Mouse (Mus musculus) neural tube, embryonic 12.5 days (tissue): Measurements from ENCODE around the gene Wfdc15a. TPM values are rescaled to one million over a fixed set of nuclear protein-coding genes. Genes with fewer than 3 reads are reported as not detected.

Experiments
- ATAC-seq: fragments of 200-750 bp; cut with Nextera tagmentation; 2 replicates; pipeline ENCODE4 v1.8.0; 2017; ENCODE audit warnings: low read depth, mild to moderate bottlenecking, moderate TSS enrichment, moderate library complexity; ENCODE audit not compliant: low FRiP score
- H3K27ac ChIP-seq: fragments of 300-500 bp; sonication (generic); 2 replicates; pipeline ENCODE4 v1.5.1; 2016
- H3K27me3 ChIP-seq: fragments of 300-500 bp; sonication (generic); replicated peaks from 2 replicates; pipeline ENCODE4 v1.6.1; 2016; ENCODE audit warnings: mild to moderate bottlenecking
- H3K36me3 ChIP-seq: fragments of 300-500 bp; sonication (generic); 2 replicates; pipeline ENCODE4 v1.6.1; 2016; ENCODE audit warnings: mild to moderate bottlenecking
- H3K4me1 ChIP-seq: fragments of 300-500 bp; sonication (generic); 2 replicates; pipeline ENCODE4 v1.6.1; 2016
- H3K4me2 ChIP-seq: fragments of 300-500 bp; sonication (generic); replicated peaks from 2 replicates; pipeline ENCODE4 v1.6.1; 2016; ENCODE audit warnings: mild to moderate bottlenecking
- H3K4me3 ChIP-seq: fragments of 300-500 bp; sonication (generic); 2 replicates; pipeline ENCODE4 v1.5.1; 2016
- H3K9ac ChIP-seq: fragments of 300-500 bp; sonication (generic); 2 replicates; pipeline ENCODE4 v1.6.1; 2016; ENCODE audit warnings: mild to moderate bottlenecking
- H3K9me3 ChIP-seq: fragments of 300-500 bp; sonication (generic); 2 replicates; pipeline ENCODE4 v1.6.1; 2016; ENCODE audit warnings: mild to moderate bottlenecking
- WGBS: fragments of 180-500 bp; shearing (Covaris S2); methylation state at CpG from one replicate; pipeline ENCODE4 v1.1.7; 2016; 5-methylcytosine and 5-hydroxymethylcytosine counted together
- polyA plus RNA-seq: library from polyadenylated mRNA; unstranded; fragments of >200 nt; fragmentation: Nextera tagmentation; extraction: Ambion mirVana; gene quantifications from 2 replicates; pipeline ENCODE4 v1.2.1, GENCODE M21; 2016

Wfdc15a gene
- polyA plus RNA-seq, 1 experiment from 2014 or later: not detected

DNA sequence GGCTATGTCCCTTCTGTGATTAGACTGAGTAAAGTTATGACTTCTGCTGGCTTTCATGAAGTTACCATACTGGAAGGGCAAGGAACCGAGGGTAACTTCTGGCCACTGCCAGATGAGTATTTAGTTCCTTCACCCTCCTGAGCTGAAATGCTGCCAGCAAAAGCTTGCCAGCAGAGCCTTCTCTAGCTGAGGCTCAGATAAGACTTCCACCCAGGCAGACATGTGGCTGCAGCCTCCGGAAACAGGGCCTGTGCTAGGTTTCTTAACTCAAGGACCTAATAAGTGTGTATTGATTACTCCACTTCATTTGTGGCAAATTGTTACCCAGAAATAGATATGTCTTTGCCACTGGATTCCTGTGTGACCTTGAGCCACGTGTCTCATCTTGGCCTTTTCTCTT lies 26.5 kb downstream of the Wfdc15a start:
- 84% methylated on average over 3 of the region's 3 CpGs for WGBS

DNA sequence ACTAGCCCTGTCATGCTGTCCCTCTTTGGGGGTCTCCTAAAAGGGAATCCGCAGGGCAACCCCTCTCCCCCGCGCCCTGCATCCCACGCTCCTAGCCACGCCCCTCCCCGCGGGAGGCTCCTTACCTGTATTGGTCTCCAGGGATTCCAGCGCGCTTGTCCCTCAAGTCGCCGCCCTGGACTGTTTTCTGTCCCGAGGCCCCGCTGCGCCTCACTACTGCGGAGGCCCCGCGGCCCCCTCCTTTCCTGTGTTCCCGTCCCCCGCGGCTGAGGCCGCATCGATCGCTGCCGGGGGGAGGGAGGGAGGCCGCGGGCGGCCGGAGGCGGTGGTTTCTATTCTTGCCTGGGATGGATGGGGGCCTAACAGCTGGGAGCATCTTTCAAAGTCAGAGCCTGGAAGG lies 29.0 kb downstream of the Wfdc15a start, which contains the start of gene Kcns1:
Kcns1 (minus strand) TSS at position 212 of the 400 bp plus-strand sequence.
- H3K4me1 ChIP-seq: peaks cover 28% of the 10 kb centered on the region
- no peak for ATAC-seq
- no peak within 1 kb of the TSS for H3K27ac ChIP-seq
- peak within 1 kb of the TSS; percentile 29 for H3K4me3 ChIP-seq
- no peaks in the 10 kb centered on the region for H3K9me3 ChIP-seq
- under 1% methylated on average over 28 of the region's 29 CpGs for WGBS
- H3K4me2 ChIP-seq: peak within 1 kb of the TSS; percentile 70
- H3K36me3 ChIP-seq: no peaks in the 10 kb centered on the region
- H3K9ac ChIP-seq: peak within 1 kb of the TSS; percentile 21; the same call in 1 of the 2 replicates
- H3K27me3 ChIP-seq: peaks cover 71% of the 10 kb centered on the region

More for the DNA sequence above, 26.5 kb downstream of the Wfdc15a start:
- Histone ChIP-seq H3K36me3 (no peaks in the 10 kb centered on the region), H3K4me1 (peaks cover 19% of the 10 kb centered on the region), H3K4me2 (no peak overlapping the region), H3K27me3 (peaks cover 48% of the 10 kb centered on the region), H3K4me3 (no peak overlapping the region), H3K9me3 (no peaks in the 10 kb centered on the region), H3K27ac (no peak overlapping the region), H3K9ac (no peak overlapping the region)
- ATAC-seq: no peak

DNA sequence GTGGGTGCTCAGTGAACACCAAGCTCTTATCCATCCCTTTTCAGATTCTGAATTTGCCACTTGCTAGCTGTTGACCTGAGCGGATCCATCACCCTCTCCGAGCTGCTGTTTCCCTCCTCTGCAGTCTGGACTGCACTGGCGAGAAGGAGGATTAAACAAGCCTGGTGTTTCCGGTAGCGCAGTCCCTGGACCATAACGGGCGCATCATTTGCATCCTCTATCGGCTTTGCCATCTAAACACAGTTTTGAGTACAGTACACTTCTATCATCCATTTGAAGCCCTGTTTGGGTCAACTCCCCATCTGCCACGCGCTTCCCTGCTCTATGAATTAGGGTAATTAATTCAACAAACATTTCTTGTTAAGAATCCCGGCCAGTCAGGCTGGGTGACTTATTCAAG lies 29.6 kb downstream of the Wfdc15a start:
- Histone ChIP-seq H3K9ac (no peak overlapping the region), H3K4me1 (peaks cover 28% of the 10 kb centered on the region), H3K27me3 (peaks cover 71% of the 10 kb centered on the region), H3K27ac (no peak overlapping the region), H3K4me2 (peak overlapping the region; percentile 70), H3K4me3 (0 out of 2 replicates have a peak overlapping the region, but pooled peaks have one; percentile 11), H3K9me3 (no peaks in the 10 kb centered on the region), H3K36me3 (no peaks in the 10 kb centered on the region)
- 5% methylated on average over 11 of the region's 11 CpGs for WGBS
- no peak for ATAC-seq

DNA sequence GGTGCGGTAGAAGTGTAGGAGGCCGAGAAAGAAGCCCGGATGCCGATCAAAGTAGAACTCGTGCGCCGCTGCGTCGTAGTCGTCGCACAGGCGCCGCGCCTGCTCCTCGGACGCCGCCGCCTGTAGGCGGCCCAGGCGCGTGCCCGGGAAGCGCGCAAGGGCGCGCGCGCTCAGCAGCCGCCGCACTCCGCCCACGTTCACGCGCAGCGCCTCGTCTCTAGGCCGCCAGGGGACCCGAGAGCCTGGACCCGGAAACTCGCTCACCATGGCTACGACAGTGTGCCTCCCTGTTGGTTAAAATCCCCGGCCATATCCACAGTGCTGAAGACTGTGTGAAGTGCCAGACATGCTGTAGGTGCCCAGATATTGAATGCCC lies 31.4 kb downstream of the Wfdc15a start:
- H3K4me3 ChIP-seq: peak overlapping the region; percentile 25
- 0 out of 2 replicates have a peak, but pooled peaks have one; percentile 25 for ATAC-seq
- peak overlapping the region; percentile 57 for H3K4me2 ChIP-seq
- H3K36me3 ChIP-seq: no peaks in the 10 kb centered on the region
- H3K9me3 ChIP-seq: no peaks in the 10 kb centered on the region
- H3K4me1 ChIP-seq: peaks cover 28% of the 10 kb centered on the region
- H3K27ac ChIP-seq: no peak overlapping the region
- H3K9ac ChIP-seq: no peak overlapping the region
- peaks cover 63% of the 10 kb centered on the region for H3K27me3 ChIP-seq
- WGBS: 13% methylated on average over 42 of the region's 42 CpGs

DNA sequence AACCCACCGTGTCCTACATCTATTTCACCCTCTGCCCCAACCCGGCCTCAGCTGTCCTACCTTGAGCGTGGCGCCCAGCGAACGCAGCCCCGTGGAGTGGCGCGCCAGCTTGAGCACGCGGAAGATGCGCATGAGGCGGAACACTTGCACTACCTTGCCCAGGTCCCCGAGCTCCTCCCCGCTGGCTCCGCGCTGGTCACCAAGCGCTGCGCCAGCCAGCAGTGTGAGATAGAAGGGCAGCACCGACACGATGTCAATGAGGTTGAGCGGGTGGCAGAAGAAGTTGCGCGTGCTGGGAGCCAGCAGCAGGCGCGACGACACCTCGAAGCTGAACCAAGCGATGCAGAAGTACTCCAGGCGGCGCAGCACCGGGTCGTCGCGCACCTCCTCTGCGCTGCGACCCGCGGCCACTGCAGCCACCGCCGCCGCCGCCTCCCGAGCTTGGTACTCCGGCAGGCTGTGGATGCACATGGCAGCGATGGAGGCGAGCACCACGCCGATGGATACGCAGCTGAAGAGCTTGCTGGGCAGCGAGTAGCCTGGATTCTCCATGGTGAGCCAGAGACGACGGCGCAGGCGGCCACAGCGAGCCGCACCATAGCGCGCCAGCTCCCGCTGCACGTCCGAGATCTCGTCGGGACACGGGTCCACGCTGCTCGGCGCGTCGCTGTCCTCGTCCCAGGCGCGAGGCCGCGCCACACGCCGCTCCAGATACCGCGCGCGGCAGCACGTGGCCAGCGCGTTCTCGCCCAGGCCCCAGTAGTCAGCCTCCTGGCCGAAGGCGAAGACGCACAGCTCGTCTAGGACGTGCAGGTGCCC lies 32.0 kb downstream of the Wfdc15a start:
- no peaks in the 10 kb centered on the region for H3K9me3 ChIP-seq
- 14% methylated on average over 90 of the region's 90 CpGs for WGBS
- peak overlapping the region; percentile 57 for H3K4me2 ChIP-seq
- H3K4me1 ChIP-seq: peaks cover 28% of the 10 kb centered on the region
- H3K36me3 ChIP-seq: no peaks in the 10 kb centered on the region
- peak overlapping the region; percentile 25 for H3K4me3 ChIP-seq
- no peak overlapping the region for H3K9ac ChIP-seq
- H3K27ac ChIP-seq: no peak overlapping the region
- ATAC-seq: peak; percentile 25; the same call in 1 of the 2 replicates
- peaks cover 62% of the 10 kb centered on the region for H3K27me3 ChIP-seq

DNA sequence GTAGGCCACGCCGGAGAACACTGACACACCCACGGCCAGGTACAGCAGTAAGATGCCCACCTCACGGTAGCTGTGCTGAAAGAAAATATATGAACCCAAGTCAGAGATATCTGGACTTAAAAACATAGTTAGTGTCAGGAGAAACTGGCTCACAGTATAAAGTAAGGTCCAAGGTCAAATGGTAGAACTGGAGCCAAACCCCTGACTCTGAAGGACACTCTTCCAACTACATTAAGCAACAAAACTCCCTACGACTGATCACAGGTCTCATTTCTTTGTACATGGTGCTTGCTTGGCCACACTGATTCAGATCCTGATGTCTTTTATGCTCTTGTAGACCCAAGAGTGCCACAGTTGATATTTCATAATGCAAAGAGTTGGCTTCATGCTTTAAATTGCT lies 35.0 kb downstream of the Wfdc15a start:
- 94% methylated on average over 5 of the region's 5 CpGs for WGBS
- no peak for ATAC-seq
- Histone ChIP-seq H3K9ac (no peak overlapping the region), H3K36me3 (no peaks in the 10 kb centered on the region), H3K9me3 (no peaks in the 10 kb centered on the region), H3K27me3 (peaks cover 39% of the 10 kb centered on the region), H3K4me1 (peaks cover 12% of the 10 kb centered on the region), H3K4me3 (no peak overlapping the region), H3K27ac (no peak overlapping the region), H3K4me2 (no peak overlapping the region)

DNA sequence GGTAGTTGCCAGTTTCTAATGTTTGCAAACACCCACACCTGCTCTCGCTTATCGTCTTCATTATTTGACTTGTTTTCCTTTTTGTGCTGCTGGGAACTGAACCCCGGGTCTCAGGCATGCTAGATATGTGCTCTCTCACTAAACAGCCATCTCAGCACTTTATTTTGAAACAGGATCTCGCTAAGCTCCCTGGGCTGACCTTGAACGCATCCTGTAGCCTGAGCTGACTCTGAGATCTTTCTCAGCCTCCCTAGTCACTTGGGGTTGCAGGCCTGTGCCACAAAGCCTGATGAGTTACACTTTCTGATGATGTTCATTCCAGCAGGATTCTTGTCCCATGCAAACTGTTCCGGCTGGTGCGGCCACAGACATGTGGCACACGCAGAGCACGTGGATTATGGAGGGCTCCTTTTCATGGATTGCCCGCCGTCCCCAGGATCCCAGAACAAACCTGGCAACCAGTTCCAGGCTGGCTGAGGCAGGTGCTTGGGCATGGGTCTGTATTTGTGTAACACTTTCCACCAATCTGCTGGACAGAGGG lies 38.3 kb downstream of the Wfdc15a start:
- H3K27me3 ChIP-seq: peaks cover 5% of the 10 kb centered on the region
- H3K4me1 ChIP-seq: no peaks in the 10 kb centered on the region
- no peak for ATAC-seq
- H3K36me3 ChIP-seq: 0 out of 2 replicates have a peak, but pooled peaks cover 7% of the 10 kb centered on the region
- no peak overlapping the region for H3K4me2 ChIP-seq
- 91% methylated on average over 11 of the region's 11 CpGs for WGBS
- no peak overlapping the region for H3K27ac ChIP-seq
- no peak overlapping the region for H3K9ac ChIP-seq
- no peak overlapping the region for H3K4me3 ChIP-seq
- no peaks in the 10 kb centered on the region for H3K9me3 ChIP-seq

DNA sequence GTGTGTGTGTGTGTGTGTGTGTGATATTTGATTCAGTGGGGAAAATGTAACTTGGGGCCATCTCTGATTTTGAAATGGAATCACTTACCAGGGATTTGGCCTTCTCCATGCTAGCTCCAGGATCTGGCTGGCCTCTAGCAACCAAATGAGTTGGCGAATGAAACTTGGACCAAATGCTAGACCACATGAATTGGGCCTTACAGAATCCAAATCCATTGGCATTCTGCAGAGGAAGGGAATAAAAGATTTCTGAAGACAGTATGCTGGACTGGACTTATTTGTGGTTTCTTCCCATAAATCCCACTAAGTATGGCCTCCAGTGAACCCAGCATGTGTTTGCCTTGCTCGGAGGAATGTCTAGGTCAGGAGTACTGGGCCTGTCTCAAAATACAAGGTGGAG lies 41.1 kb downstream of the Wfdc15a start:
- Histone ChIP-seq H3K4me3 (no peak overlapping the region), H3K4me1 (no peaks in the 10 kb centered on the region), H3K27me3 (no peaks in the 10 kb centered on the region), H3K4me2 (no peak overlapping the region), H3K9ac (no peak overlapping the region), H3K36me3 (peaks cover 22% of the 10 kb centered on the region; the same call in 1 of the 2 replicates), H3K9me3 (no peaks in the 10 kb centered on the region), H3K27ac (no peak overlapping the region)
- WGBS: 89% methylated on average over 2 of the region's 2 CpGs
- ATAC-seq: no peak

DNA sequence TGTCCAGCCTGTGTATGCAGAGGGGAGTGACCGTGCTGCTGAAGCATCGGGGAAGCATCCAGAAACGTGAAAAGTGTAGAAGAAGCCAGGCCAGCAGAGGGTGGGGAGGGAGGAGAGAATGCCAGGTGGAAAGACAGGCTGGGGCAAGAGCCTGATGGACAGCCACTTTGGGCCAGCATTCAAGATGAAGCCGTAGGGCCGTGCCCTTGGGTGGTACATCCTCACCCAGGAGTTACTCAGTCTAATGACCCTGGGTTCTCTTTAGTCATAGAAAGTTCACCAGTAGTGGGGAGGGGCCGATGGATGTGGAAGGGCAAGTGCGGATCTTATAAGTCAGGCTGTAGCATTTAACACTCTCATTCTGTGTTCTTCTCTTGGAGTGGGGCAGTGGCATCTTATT lies 43.8 kb downstream of the Wfdc15a start:
- ATAC-seq: no peak
- 92% methylated on average over 7 of the region's 7 CpGs for WGBS
- no peaks in the 10 kb centered on the region for H3K27me3 ChIP-seq
- H3K27ac ChIP-seq: no peak overlapping the region
- H3K9me3 ChIP-seq: no peaks in the 10 kb centered on the region
- H3K9ac ChIP-seq: no peak overlapping the region
- peaks cover 48% of the 10 kb centered on the region for H3K36me3 ChIP-seq
- no peak overlapping the region for H3K4me2 ChIP-seq
- H3K4me1 ChIP-seq: no peaks in the 10 kb centered on the region
- no peak overlapping the region for H3K4me3 ChIP-seq

DNA sequence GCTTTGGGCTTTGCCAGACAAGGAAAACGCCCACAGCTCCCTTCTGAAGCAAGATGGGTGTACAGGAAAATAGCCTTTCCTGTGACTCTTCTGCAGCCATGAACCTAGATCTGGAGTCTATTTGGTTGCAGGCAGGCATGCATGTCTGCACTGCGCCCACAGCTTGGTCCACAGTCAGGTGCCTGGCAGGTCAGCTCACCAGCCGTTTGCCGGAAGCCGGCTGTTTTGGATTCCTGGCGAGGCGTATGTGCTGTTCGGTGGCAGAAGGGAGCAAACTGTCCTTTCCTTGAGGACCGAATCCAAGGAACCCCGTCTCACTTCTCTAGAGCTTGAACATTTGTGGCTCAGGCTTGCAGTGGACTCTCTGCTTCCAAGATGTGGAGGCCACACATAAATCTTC lies 45.9 kb downstream of the Wfdc15a start:
- H3K9ac ChIP-seq: no peak overlapping the region
- no peak overlapping the region for H3K27ac ChIP-seq
- no peaks in the 10 kb centered on the region for H3K9me3 ChIP-seq
- H3K4me1 ChIP-seq: peaks cover 15% of the 10 kb centered on the region
- H3K4me3 ChIP-seq: no peak overlapping the region
- peaks cover 48% of the 10 kb centered on the region for H3K36me3 ChIP-seq
- no peaks in the 10 kb centered on the region for H3K27me3 ChIP-seq
- ATAC-seq: no peak
- no peak overlapping the region for H3K4me2 ChIP-seq
- WGBS: 90% methylated on average over 10 of the region's 10 CpGs

DNA sequence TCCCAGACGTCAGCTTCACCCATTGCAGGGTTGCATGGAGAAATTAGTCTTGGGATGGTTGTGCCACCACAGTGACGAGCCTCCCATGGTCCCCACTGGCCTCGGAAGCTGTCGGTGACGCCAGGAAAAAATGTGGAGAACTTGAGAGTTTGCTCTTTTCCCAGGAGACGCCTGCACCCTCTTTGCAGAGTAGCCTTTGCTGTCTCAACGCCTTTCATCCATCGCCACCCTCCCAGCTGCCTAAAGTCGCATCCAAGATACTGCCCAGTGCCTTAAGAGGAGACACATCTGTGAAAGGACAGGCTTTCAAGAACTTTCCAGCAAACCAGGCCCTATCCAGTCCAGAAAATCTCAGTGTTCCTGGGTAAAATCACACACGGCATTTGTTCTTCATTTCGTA lies 47.6 kb downstream of the Wfdc15a start:
- 94% methylated on average over 11 of the region's 11 CpGs for WGBS
- no peak for ATAC-seq
- no peak overlapping the region for H3K4me2 ChIP-seq
- H3K4me1 ChIP-seq: peaks cover 15% of the 10 kb centered on the region
- H3K4me3 ChIP-seq: no peak overlapping the region
- H3K27me3 ChIP-seq: no peaks in the 10 kb centered on the region
- no peaks in the 10 kb centered on the region for H3K9me3 ChIP-seq
- no peak overlapping the region for H3K27ac ChIP-seq
- H3K36me3 ChIP-seq: peaks cover 45% of the 10 kb centered on the region
- no peak overlapping the region for H3K9ac ChIP-seq

DNA sequence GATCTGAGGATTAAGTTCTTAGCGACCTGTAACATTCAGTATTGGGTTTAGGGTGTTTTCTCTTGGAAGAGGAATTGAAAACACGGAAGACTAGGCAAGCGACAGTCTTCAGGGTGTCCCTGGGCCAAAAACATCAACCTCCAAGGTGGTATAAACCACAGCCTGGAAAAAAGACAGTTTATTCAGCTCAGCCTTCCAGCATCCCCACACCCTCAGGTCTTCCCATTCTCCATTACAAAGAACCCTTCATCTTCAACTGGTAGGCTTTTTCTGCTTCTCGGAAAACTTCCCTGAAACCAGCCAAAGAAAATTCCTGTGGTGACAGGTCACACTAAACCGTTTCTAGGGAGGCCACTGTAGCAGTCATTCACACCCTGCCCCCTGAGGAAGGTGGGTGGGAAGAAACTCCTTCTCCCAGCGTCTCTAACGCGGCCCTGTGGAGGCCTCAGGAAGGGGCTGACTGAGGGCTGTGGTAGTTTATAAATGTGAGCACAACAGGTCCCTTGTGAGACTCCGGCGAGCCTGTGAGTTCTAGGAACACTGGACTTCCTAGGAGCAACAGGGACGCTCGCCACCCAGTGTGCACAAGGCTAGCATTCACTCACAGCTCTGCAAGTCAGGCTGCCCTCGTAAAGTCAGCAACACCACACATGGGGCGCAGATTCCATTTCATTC lies 49.7 kb downstream of the Wfdc15a start:
- 41% methylated on average over 14 of the region's 14 CpGs for WGBS
- Histone ChIP-seq H3K9ac (no peak overlapping the region), H3K4me3 (no peak overlapping the region), H3K4me1 (peaks cover 15% of the 10 kb centered on the region), H3K4me2 (no peak overlapping the region), H3K27me3 (no peaks in the 10 kb centered on the region), H3K36me3 (peaks cover 30% of the 10 kb centered on the region), H3K27ac (no peak overlapping the region), H3K9me3 (no peaks in the 10 kb centered on the region)
- no peak for ATAC-seq
